Mouse (Mus musculus) liver, postnatal 0 days (tissue): ENCODE results near the gene Dnah8. TPM values are rescaled to one million over a fixed set of nuclear protein-coding genes. Genes with fewer than 3 reads are reported as not detected.

Source experiments
- ATAC-seq: fragments of 200-750 bp; cut with Nextera tagmentation; 2 replicates; pipeline ENCODE4 v1.8.0; 2017; ENCODE audit warnings: mild to moderate bottlenecking, moderate library complexity
- DNase-seq: peaks from one replicate; pipeline ENCODE4 v3.0.0-alpha.2; 2016
- H3K27ac ChIP-seq: fragments of 300-500 bp; sonication (generic); 2 replicates; pipeline ENCODE4 v1.5.1; 2014; ENCODE audit warnings: antibody characterized with exemption, moderate library complexity, mild to moderate bottlenecking, low read depth
- H3K27me3 ChIP-seq: fragments of 300-500 bp; sonication (generic); 2 replicates; pipeline ENCODE4 v1.6.1; 2014; ENCODE audit warnings: low read length, control low read depth, mixed read lengths; ENCODE audit not compliant: insufficient read depth
- H3K36me3 ChIP-seq: fragments of 300-500 bp; sonication (generic); replicated peaks from 2 replicates; pipeline ENCODE4 v1.6.1; 2014; ENCODE audit warnings: mild to moderate bottlenecking, control low read depth, low read length, moderate library complexity, mixed read lengths; ENCODE audit not compliant: insufficient read depth
- H3K4me1 ChIP-seq: fragments of 300-500 bp; sonication (generic); 2 replicates; pipeline ENCODE4 v1.6.1; 2014; ENCODE audit warnings: antibody characterized with exemption, mild to moderate bottlenecking, control low read depth; ENCODE audit not compliant: insufficient read depth
- H3K4me2 ChIP-seq: fragments of 300-500 bp; sonication (generic); 2 replicates; pipeline ENCODE4 v1.6.1; 2014; ENCODE audit warnings: low read depth, mild to moderate bottlenecking, low read length, moderate library complexity, mixed read lengths
- H3K4me3 ChIP-seq: fragments of 300-500 bp; sonication (generic); 2 replicates; pipeline ENCODE4 v1.5.1; 2014; ENCODE audit warnings: low read depth, low read length
- H3K9ac ChIP-seq: fragments of 300-500 bp; sonication (generic); replicated peaks from 2 replicates; pipeline ENCODE4 v1.6.1; 2014; ENCODE audit warnings: mild to moderate bottlenecking, moderate library complexity
- H3K9me3 ChIP-seq: fragments of 300-500 bp; sonication (generic); 2 replicates; pipeline ENCODE4 v1.6.1; 2016; ENCODE audit warnings: mild to moderate bottlenecking, control low read depth, low read length, mixed read lengths
- CTCF ChIP-seq: sonication (generic); IDR thresholded peaks from 2 replicates; pipeline ENCODE4 v1.5.1; 2016; ENCODE audit warnings: antibody characterized with exemption, low read depth
- EP300 ChIP-seq: IDR thresholded peaks from 2 replicates; pipeline ENCODE4 v1.6.1; 2016; ENCODE audit warnings: antibody characterized with exemption, low read depth, mild to moderate bottlenecking
- WGBS: fragments of 180-500 bp; shearing (Covaris S2); extraction: QIAGEN DNeasy Blood & Tissue Kit; methylation state at CpG from one replicate; pipeline ENCODE4 v1.1.7; 2014; ENCODE audit not compliant: insufficient replicate concordance; 5-methylcytosine and 5-hydroxymethylcytosine counted together
- polyA plus RNA-seq: library from polyadenylated mRNA; unstranded; fragments of >200 nt; fragmentation: Nextera tagmentation; extraction: Ambion mirVana; gene quantifications from 2 replicates; pipeline ENCODE4 v1.2.1, GENCODE M21; 2015

The Dnah8 gene
- polyA plus RNA-seq, 1 experiment from 2014 or later: 0.63 TPM

DNA sequence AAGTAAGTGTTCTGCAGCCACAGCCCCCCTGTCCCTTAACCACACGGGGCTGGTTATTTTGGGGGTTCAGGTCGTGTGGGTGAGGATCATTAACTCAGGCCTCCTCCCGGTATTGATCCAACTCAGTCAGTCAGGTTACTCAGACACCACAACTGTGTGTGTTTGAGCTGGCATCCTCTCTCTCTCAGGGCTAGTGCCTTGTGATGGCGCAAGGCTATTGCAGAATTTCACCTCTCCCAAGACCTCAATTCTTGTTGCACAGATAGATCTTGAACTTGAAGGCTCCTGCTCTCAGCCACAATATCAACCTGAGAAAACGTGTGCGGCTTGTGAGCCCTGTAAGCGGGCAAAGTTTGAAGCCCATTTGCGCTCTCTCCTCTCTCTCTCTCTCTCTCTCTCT, 38.0 kb downstream of the Dnah8 start:
- no peak for ATAC-seq
- no peak overlapping the region for H3K27ac ChIP-seq
- no peak for DNase-seq
- H3K4me3 ChIP-seq: no peak overlapping the region
- no peak overlapping the region for H3K4me2 ChIP-seq
- peaks cover 6% of the 10 kb centered on the region for H3K9me3 ChIP-seq
- TF ChIP-seq EP300: no peak
- TF ChIP-seq CTCF: no peak
- WGBS: 70% methylated on average over 8 of the region's 8 CpGs
- no peaks in the 10 kb centered on the region for H3K27me3 ChIP-seq
- peaks cover under 1% of the 10 kb centered on the region; the same call in 1 of the 2 replicates for H3K4me1 ChIP-seq
- no peaks in the 10 kb centered on the region for H3K36me3 ChIP-seq
- H3K9ac ChIP-seq: no peak overlapping the region

DNA sequence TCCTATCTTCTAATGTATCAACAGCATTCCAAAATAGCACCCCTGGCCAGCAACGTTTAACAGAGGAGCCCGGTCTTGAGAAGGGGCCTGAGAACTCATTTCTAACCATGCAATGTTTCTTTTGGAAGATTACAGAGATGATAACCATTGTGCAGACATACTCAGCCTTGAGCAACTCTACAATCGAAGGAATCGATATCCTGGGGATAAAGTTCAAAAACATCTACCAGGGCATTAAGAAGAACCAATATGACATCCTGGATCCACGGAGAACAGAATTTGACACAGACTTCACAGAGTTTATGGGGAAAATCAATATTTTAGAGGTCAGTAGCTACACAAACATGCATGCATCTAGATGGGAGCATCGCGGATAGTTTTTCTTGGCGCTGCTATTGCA, 39.0 kb downstream of the Dnah8 start:
- TF ChIP-seq EP300: 0 out of 2 replicates have a peak, but pooled peaks have one; percentile 31
- TF ChIP-seq CTCF: no peak
- H3K36me3 ChIP-seq: no peaks in the 10 kb centered on the region
- peaks cover 6% of the 10 kb centered on the region for H3K9me3 ChIP-seq
- no peaks in the 10 kb centered on the region for H3K4me1 ChIP-seq
- no peak overlapping the region for H3K9ac ChIP-seq
- DNase-seq (no peak), ATAC-seq (peak; percentile 67)
- no peak overlapping the region for H3K4me2 ChIP-seq
- no peak overlapping the region for H3K4me3 ChIP-seq
- no peaks in the 10 kb centered on the region for H3K27me3 ChIP-seq
- H3K27ac ChIP-seq: no peak overlapping the region
- WGBS: 73% methylated on average over 8 of the region's 8 CpGs

DNA sequence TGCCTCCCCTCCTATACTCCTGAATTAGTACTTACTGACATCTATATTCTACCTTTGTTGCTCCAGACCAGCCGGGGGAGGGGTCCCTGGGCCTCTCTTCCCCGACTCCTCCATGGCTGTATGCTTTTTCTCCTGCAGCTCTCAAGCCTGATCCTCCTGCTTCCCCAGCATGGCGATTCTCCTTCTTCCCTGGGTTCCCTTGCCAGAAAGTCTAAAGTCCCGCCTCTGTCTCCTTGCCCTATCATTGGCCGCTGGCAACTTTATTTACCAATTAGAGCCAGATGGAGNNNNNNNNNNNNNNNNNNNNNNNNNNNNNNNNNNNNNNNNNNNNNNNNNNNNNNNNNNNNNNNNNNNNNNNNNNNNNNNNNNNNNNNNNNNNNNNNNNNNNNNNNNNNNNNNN, 40.7 kb downstream of the Dnah8 start:
- Histone ChIP-seq H3K4me1 (no peaks in the 10 kb centered on the region), H3K36me3 (no peaks in the 10 kb centered on the region), H3K9me3 (peaks cover 6% of the 10 kb centered on the region), H3K27ac (no peak overlapping the region), H3K4me2 (no peak overlapping the region), H3K9ac (no peak overlapping the region), H3K4me3 (no peak overlapping the region), H3K27me3 (no peaks in the 10 kb centered on the region)
- ATAC-seq (no peak), DNase-seq (no peak)
- TF ChIP-seq EP300 (no peak), CTCF (no peak)
- 90% methylated on average over 5 of the region's 5 CpGs for WGBS

GRCm38 (mm10) chr17:30672556-30672955, 48.4 kb downstream of the Dnah8 start:
- DNase-seq (no peak), ATAC-seq (no peak)
- TF ChIP-seq EP300: no peak
- TF ChIP-seq CTCF: no peak
- no peak overlapping the region for H3K9ac ChIP-seq
- 82% methylated on average over 4 of the region's 4 CpGs for WGBS
- no peak overlapping the region for H3K4me2 ChIP-seq
- H3K36me3 ChIP-seq: no peaks in the 10 kb centered on the region
- H3K27me3 ChIP-seq: no peaks in the 10 kb centered on the region
- H3K4me3 ChIP-seq: no peak overlapping the region
- H3K27ac ChIP-seq: no peak overlapping the region
- no peaks in the 10 kb centered on the region for H3K9me3 ChIP-seq
- no peaks in the 10 kb centered on the region for H3K4me1 ChIP-seq

- no peak for TF ChIP-seq EP300
- TF ChIP-seq CTCF: peak; percentile 23
- H3K4me1 ChIP-seq: no peaks in the 10 kb centered on the region
- no peak overlapping the region for H3K4me3 ChIP-seq
- no peaks in the 10 kb centered on the region for H3K9me3 ChIP-seq
- H3K36me3 ChIP-seq: no peaks in the 10 kb centered on the region
- DNase-seq: no peak
- no peak overlapping the region for H3K9ac ChIP-seq
- WGBS: 81% methylated on average over 6 of the region's 6 CpGs
- H3K4me2 ChIP-seq: no peak overlapping the region
- no peak for ATAC-seq
- H3K27me3 ChIP-seq: no peaks in the 10 kb centered on the region
- no peak overlapping the region for H3K27ac ChIP-seq
These were observed 48.9 kb downstream of the Dnah8 start for GRCm38 (mm10) chr17:30673023-30673422.

DNA sequence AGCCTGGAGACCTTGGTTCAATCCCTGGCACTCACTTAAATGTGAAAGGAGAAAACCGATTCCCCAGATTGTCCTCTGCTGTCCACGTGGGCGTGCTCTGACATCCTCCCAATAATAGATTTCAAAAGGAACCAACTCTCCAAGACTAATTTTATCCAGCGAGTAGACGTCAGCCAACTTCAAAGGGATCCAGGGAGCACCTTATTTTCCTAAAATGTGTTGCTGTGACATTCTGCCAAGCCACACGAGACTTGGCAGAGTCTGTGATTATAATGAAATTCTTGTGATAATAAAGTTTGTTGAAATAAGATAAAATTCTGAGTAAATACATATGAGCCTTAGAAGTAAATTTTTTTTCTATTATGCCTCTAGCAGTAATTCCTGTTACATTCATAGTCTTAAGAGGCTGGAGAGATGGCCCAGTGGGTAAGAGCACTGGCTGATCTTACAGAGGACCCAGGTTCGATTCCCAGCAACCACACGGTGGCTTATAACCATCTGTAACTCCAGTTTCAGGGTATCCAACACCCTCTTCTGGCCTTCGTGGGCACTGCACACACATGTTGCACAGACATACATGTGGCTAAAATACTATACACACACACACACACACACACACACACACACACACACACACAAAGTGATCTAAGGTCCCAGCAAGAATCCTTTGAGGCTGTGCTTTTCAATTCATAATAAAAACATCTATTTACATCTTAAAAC, 51.0 kb downstream of the Dnah8 start:
- Histone ChIP-seq H3K4me3 (no peak overlapping the region), H3K36me3 (no peaks in the 10 kb centered on the region), H3K4me1 (no peaks in the 10 kb centered on the region), H3K4me2 (no peak overlapping the region), H3K9ac (no peak overlapping the region), H3K27me3 (no peaks in the 10 kb centered on the region), H3K9me3 (no peaks in the 10 kb centered on the region), H3K27ac (no peak overlapping the region)
- ATAC-seq: no peak
- TF ChIP-seq EP300 (no peak), CTCF (no peak)
- WGBS: 82% methylated on average over 9 of the region's 9 CpGs
- no peak for DNase-seq

DNA sequence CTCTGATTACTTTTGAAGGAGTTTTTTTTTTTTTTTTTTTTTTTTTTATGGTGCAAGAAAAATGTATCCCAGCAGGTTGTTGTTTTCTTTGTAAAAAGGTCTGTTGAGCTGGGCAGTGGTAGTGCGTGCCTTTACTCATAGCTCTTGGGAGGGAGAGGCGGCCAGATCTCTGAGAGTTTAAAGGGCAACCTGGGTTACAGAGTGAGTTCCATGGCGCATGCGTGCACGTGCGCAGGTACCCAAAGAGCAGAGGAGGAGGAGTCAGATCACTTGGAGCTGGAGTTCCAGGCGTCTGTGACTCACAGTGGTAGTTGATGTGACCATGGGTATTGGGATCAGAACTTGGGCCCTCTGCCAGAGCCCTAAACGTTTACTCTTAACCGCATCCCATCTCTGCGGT, 54.4 kb downstream of the Dnah8 start:
- TF ChIP-seq CTCF (no peak), EP300 (no peak)
- DNase-seq (no peak), ATAC-seq (no peak)
- no peaks in the 10 kb centered on the region for H3K4me1 ChIP-seq
- no peak overlapping the region for H3K9ac ChIP-seq
- H3K4me2 ChIP-seq: no peak overlapping the region
- no peak overlapping the region for H3K27ac ChIP-seq
- H3K4me3 ChIP-seq: no peak overlapping the region
- H3K36me3 ChIP-seq: no peaks in the 10 kb centered on the region
- no peaks in the 10 kb centered on the region for H3K9me3 ChIP-seq
- WGBS: 90% methylated on average over 10 of the region's 10 CpGs
- H3K27me3 ChIP-seq: no peaks in the 10 kb centered on the region
